ENCODE assay signal across 13 mouse cellular contexts in genomic region chr12:85257008-85257639, GRCm38 (mm10). TPM values are rescaled to one million over a fixed set of nuclear protein-coding genes. Genes with fewer than 3 reads are reported as not detected.
DNase-seq lines count a peak whose midpoint lies in the region; ATAC-seq lines count a peak whose summit lies in the region.
"Had no signal": no experiment of that assay in that cellular context is flagged by ENCODE, and none has a peak within 500 bp of the region (broad histone marks: within the 10 kb centered on the region; RNA-seq: fewer than 3 reads in every experiment).

No protein-coding gene starts in this region.

- ATAC-seq in kidney, embryonic 16.5 days (ENCODE audit: low FRiP score, low TSS enrichment): no peak
- peak; percentile 87 for ATAC-seq in activated CD4-positive, CD25-positive, alpha-beta regulatory T cell, adult 4 months
- ATAC-seq in intestine, embryonic 16.5 days: no peak
- ATAC-seq in monocyte, adult 5-6 weeks (replicated peaks; ENCODE audit: insufficient number of reproducible peaks, low FRiP score, low TSS enrichment, poor library complexity, severe bottlenecking): peak; percentile 89
- no peak for ATAC-seq in erythroblast, adult 5-6 weeks (replicated peaks; ENCODE audit: low FRiP score, poor library complexity, severe bottlenecking)
- ATAC-seq: forebrain, embryonic 15.5 days; midbrain, embryonic 15.5 days had no signal

- no peaks in the 10 kb centered on the region for H3K27me3 ChIP-seq in kidney, embryonic 16.5 days (ENCODE audit: insufficient read depth, low read length)
- H3K27me3 ChIP-seq in intestine, embryonic 16.5 days (replicated peaks; ENCODE audit: control insufficient read depth, insufficient read depth, low read length): no peaks in the 10 kb centered on the region
- H3K27me3 ChIP-seq: forebrain, embryonic 15.5 days; midbrain, embryonic 15.5 days had no signal

- no peak overlapping the region for H3K4me2 ChIP-seq in kidney, embryonic 16.5 days (replicated peaks; ENCODE audit: low read depth, low read length)
- H3K4me2 ChIP-seq in intestine, embryonic 16.5 days (ENCODE audit: low read depth, low read length): no peak overlapping the region
- H3K4me2 ChIP-seq: forebrain, embryonic 15.5 days; midbrain, embryonic 15.5 days had no signal

- DNase-seq in kidney, adult 8-10 months: no peak
- DNase-seq in retina, embryonic 14.5 days (ENCODE audit: low spot score): no peak
- DNase-seq in spleen, adult 12 weeks (ENCODE audit: low spot score): no peak
- DNase-seq: cerebellum, adult 11-12 months; layer of hippocampus, adult 9-11 months; spleen, adult 18-20 months had no signal

- 0 out of 2 replicates have a peak, but pooled peaks cover 4% of the 10 kb centered on the region for H3K36me3 ChIP-seq in kidney, embryonic 16.5 days (ENCODE audit: insufficient read depth, low read length)
- H3K36me3 ChIP-seq in intestine, embryonic 16.5 days (ENCODE audit: control insufficient read depth, insufficient read depth, low read length): no peaks in the 10 kb centered on the region
- H3K36me3 ChIP-seq: forebrain, embryonic 15.5 days; midbrain, embryonic 15.5 days had no signal

- no peak overlapping the region for H3K4me3 ChIP-seq in kidney, embryonic 16.5 days (ENCODE audit: low read length)
- no peak overlapping the region for H3K4me3 ChIP-seq in intestine, embryonic 16.5 days (ENCODE audit: low read length)
- H3K4me3 ChIP-seq: forebrain, embryonic 15.5 days; midbrain, embryonic 15.5 days had no signal

- no peaks in the 10 kb centered on the region for H3K9me3 ChIP-seq in kidney, embryonic 16.5 days (ENCODE audit: low read length)
- no peaks in the 10 kb centered on the region for H3K9me3 ChIP-seq in intestine, embryonic 16.5 days (ENCODE audit: control insufficient read depth, low read length)
- H3K9me3 ChIP-seq: forebrain, embryonic 15.5 days; midbrain, embryonic 15.5 days had no signal

- H3K4me1 ChIP-seq in kidney, embryonic 16.5 days (ENCODE audit: insufficient read depth, low read length): peaks cover 7% of the 10 kb centered on the region; the same call in 1 of the 2 replicates
- H3K4me1 ChIP-seq in intestine, embryonic 16.5 days (ENCODE audit: control insufficient read depth, insufficient read depth, low read length): no peaks in the 10 kb centered on the region
- H3K4me1 ChIP-seq: forebrain, embryonic 15.5 days; midbrain, embryonic 15.5 days had no signal

- H3K27ac ChIP-seq in kidney, embryonic 16.5 days (ENCODE audit: low read length): peak overlapping the region; percentile 31
- 0 out of 2 replicates have a peak overlapping the region, but pooled peaks have one; percentile 1 for H3K27ac ChIP-seq in intestine, embryonic 16.5 days (ENCODE audit: low read length)
- H3K27ac ChIP-seq: forebrain, embryonic 15.5 days; midbrain, embryonic 15.5 days had no signal

- WGBS in kidney, embryonic 16.5 days: 52% methylated on average over 7 of the region's 7 CpGs
- 80% methylated on average over 7 of the region's 7 CpGs for WGBS in intestine, embryonic 16.5 days

- no peak overlapping the region for H3K9ac ChIP-seq in kidney, embryonic 16.5 days (replicated peaks; ENCODE audit: low read length)
- H3K9ac ChIP-seq in intestine, embryonic 16.5 days (ENCODE audit: low read depth, low read length): no peak overlapping the region
- H3K9ac ChIP-seq: forebrain, embryonic 15.5 days; midbrain, embryonic 15.5 days had no signal

RNA-seq across cellular contexts. Expression of gene Mlh3, which starts 13.3 kb away (rescaled TPM):
- polyA plus RNA-seq in kidney, embryonic 16.5 days (2015; fragmentation: Nextera tagmentation; extraction: Ambion mirVana): 9.7 and 10.9 TPM in 2 replicates
- polyA plus RNA-seq in activated CD4-positive, CD25-positive, alpha-beta regulatory T cell, adult 4 months (2017; shearing (Covaris generic)): 10 to 100 TPM in 1 of 2 experiments, 1 to 10 TPM in 1; 10.0 to 10.4 TPM
- 5.5 and 5.7 TPM in 2 replicates for polyA plus RNA-seq in intestine, embryonic 16.5 days (2015; fragmentation: Nextera tagmentation; extraction: Ambion mirVana)
- total RNA-seq in monocyte, adult 5-6 weeks (2017): 4.7 to 8.6 TPM (median 7.4 TPM) in 3 replicates
- total RNA-seq in erythroblast, adult 5-6 weeks (2015; ENCODE audit: low replicate concordance): 0.19 and 1.0 TPM in 2 replicates
- 2.2 and 2.6 TPM in 2 replicates for total RNA-seq in erythroblast, adult 5-6 weeks (2017; ENCODE audit: low replicate concordance)

RNA-seq across cellular contexts. Expression of gene Acyp1, which starts 31.1 kb away (rescaled TPM):
- polyA plus RNA-seq in kidney, embryonic 16.5 days (2015; fragmentation: Nextera tagmentation; extraction: Ambion mirVana): 57.4 and 57.5 TPM in 2 replicates
- polyA plus RNA-seq in activated CD4-positive, CD25-positive, alpha-beta regulatory T cell, adult 4 months (2017; shearing (Covaris generic)): 10 to 100 TPM; 47.4 to 52.5 TPM
- polyA plus RNA-seq in intestine, embryonic 16.5 days (2015; fragmentation: Nextera tagmentation; extraction: Ambion mirVana): 50.2 and 52.3 TPM in 2 replicates
- total RNA-seq in monocyte, adult 5-6 weeks (2017): 29.6 to 30.7 TPM (median 30.7 TPM) in 3 replicates
- 7.9 and 26.1 TPM in 2 replicates for total RNA-seq in erythroblast, adult 5-6 weeks (2015; ENCODE audit: low replicate concordance)
- 13.6 and 21.0 TPM in 2 replicates for total RNA-seq in erythroblast, adult 5-6 weeks (2017; ENCODE audit: low replicate concordance)

RNA-seq across cellular contexts. Expression of gene Zc2hc1c, which starts 31.3 kb away (rescaled TPM):
- 4.1 and 4.4 TPM in 2 replicates for polyA plus RNA-seq in kidney, embryonic 16.5 days (2015; fragmentation: Nextera tagmentation; extraction: Ambion mirVana)
- polyA plus RNA-seq in activated CD4-positive, CD25-positive, alpha-beta regulatory T cell, adult 4 months (2017; shearing (Covaris generic)): under 1 TPM; 0.21 to 0.27 TPM
- 1.5 TPM in 2 replicates for polyA plus RNA-seq in intestine, embryonic 16.5 days (2015; fragmentation: Nextera tagmentation; extraction: Ambion mirVana)
- 0.11 TPM in 1 of 3 replicates, not detected in the others for total RNA-seq in monocyte, adult 5-6 weeks (2017)
- 0.42 TPM in 1 of 2 replicates, not detected in the other for total RNA-seq in erythroblast, adult 5-6 weeks (2015; ENCODE audit: low replicate concordance)
- 0.17 TPM in 1 of 2 replicates, not detected in the other for total RNA-seq in erythroblast, adult 5-6 weeks (2017; ENCODE audit: low replicate concordance)

RNA-seq across cellular contexts. Expression of gene Eif2b2, which starts 37.8 kb away (rescaled TPM):
- polyA plus RNA-seq in kidney, embryonic 16.5 days (2015; fragmentation: Nextera tagmentation; extraction: Ambion mirVana): 108 and 110 TPM in 2 replicates
- polyA plus RNA-seq in activated CD4-positive, CD25-positive, alpha-beta regulatory T cell, adult 4 months (2017; shearing (Covaris generic)): 10 to 100 TPM; 53.5 to 76.2 TPM
- polyA plus RNA-seq in intestine, embryonic 16.5 days (2015; fragmentation: Nextera tagmentation; extraction: Ambion mirVana): 67.6 and 74.8 TPM in 2 replicates
- total RNA-seq in monocyte, adult 5-6 weeks (2017): 32.1 to 63.3 TPM (median 55.5 TPM) in 3 replicates
- total RNA-seq in erythroblast, adult 5-6 weeks (2015; ENCODE audit: low replicate concordance): 12.1 and 12.5 TPM in 2 replicates
- total RNA-seq in erythroblast, adult 5-6 weeks (2017; ENCODE audit: low replicate concordance): 9.5 and 14.4 TPM in 2 replicates

Comparison
In these comparisons a context has a peak if more than half of its experiments do, and no peak if none do; other contexts are left out.
1. ATAC-seq: peak in activated CD4-positive, CD25-positive, alpha-beta regulatory T cell, adult 4 months (single experiment) and monocyte, adult 5-6 weeks (single experiment); none in kidney, embryonic 16.5 days (single experiment), intestine, embryonic 16.5 days (single experiment) and erythroblast, adult 5-6 weeks (single experiment).